Mouse (Mus musculus) bone marrow macrophage, adult 2 months (primary cell): ENCODE measurements at regions not wholly inside any gene's neighbourhood (a gene's known extent, or its start where the extent isn't known, plus 50 kb on each side); places are given as distances from the start of the nearest gene placed in this dataset.

Source experiments
- CTCF ChIP-seq: IDR thresholded peaks from 2 replicates; pipeline ENCODE4 v1.5.1; 2012; ENCODE audit warnings: low read depth, mild to moderate bottlenecking, low read length, moderate library complexity
- POLR2A ChIP-seq: IDR thresholded peaks from 2 replicates; pipeline ENCODE4 v1.6.1; 2012; ENCODE audit warnings: mild to moderate bottlenecking, low read depth, low read length, borderline replicate concordance

- TF ChIP-seq POLR2A, result no peak
- TF ChIP-seq CTCF, result no peak
These were observed 171.2 kb upstream of the Robo2 start for GRCm38 (mm10) chr16:74582645-74583423.
